Mouse (Mus musculus): Measurements from ENCODE around the gene Leng9. TPM values are rescaled to one million over a fixed set of nuclear protein-coding genes. Genes with fewer than 3 reads are reported as not detected.

Leng9 gene
- total RNA-seq, 2 experiments from 2014 or later = 5.2 to 6.2 TPM

GRCm38 (mm10) chr7:4098832-4099231 lies 51.3 kb downstream of the Leng9 start:
- intact Hi-C loops (cut with DNase I) = no loop called here
- no peak for DNase-seq (ENCODE audit: extremely low spot score in 1 of 2, low spot score in 2 of 2)

GRCm38 (mm10) chr7:4098301-4098700 lies 51.9 kb downstream of the Leng9 start:
- intact Hi-C loops (cut with DNase I) = no loop called here
- no peak for DNase-seq (ENCODE audit: extremely low spot score in 1 of 2, low spot score in 2 of 2)

Other genes with a start within 250 kb of the Leng9 start
- not detected for gene Lilra6, start 234.9 kb downstream of the Leng9 start, total RNA-seq (2021)
- gene Lair1, start 87.2 kb downstream of the Leng9 start, total RNA-seq (2021) = 1 to 10 TPM; 3.9 to 4.7 TPM
- gene Ttyh1, start 31.0 kb downstream of the Leng9 start, total RNA-seq (2021) = 100 to 1,000 TPM; 570 to 685 TPM
- 100 to 1,000 TPM; 160 to 166 TPM for gene Leng8, start 13.3 kb downstream of the Leng9 start, total RNA-seq (2021)
- 1 to 10 TPM; 3.3 to 3.4 TPM for gene Cdc42ep5, start 14.5 kb upstream of the Leng9 start, total RNA-seq (2021)
- gene Lilra5, start 87.4 kb upstream of the Leng9 start, total RNA-seq (2021) = not detected
- not detected for gene Ncr1, start 187.3 kb upstream of the Leng9 start, total RNA-seq (2021)
- gene Gp6, start 247.4 kb upstream of the Leng9 start, total RNA-seq (2021) = not detected

Data from left cerebral cortex, postnatal 10 days (tissue).